Mouse (Mus musculus): ENCODE results near the gene Plk5.

DNA sequence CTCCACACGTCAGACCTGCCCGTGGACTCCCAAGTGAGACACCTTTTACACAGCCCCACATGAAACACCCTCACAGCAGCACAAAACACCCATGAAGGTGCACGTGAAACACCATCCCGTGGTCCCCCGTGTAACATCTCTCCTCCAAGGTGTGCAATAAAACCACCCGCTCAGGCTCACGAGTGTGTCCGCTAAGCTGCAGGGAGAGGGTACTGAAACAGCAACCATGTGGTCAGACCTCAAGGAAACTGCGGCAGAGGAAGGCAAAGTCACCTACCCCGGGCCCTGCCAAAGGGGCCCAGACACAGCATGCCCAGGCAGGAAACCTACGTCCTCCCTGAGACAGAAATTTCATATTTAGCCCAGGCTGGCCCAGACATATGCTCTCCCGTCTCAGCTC, 20.0 kb upstream of the Plk5 start:
- TF ChIP-seq CTCF (IDR thresholded peaks at IDR 0.05; ENCODE audit: extremely low read depth, insufficient read length, insufficient replicate concordance, low read depth, low read length) (no peak), POLR2A (IDR thresholded peaks at IDR 0.05; ENCODE audit: low read depth, low read length) (no peak)
